Mouse (Mus musculus): ENCODE measurements around the gene C6. TPM values are rescaled to one million over a fixed set of nuclear protein-coding genes. Genes with fewer than 3 reads are reported as not detected.

C6 gene
- polyA plus RNA-seq, 1 experiment from 2014 or later: not detected

Other genes with a start within 250 kb of the C6 start
- not detected in 2 replicates for gene Mroh2b, start 171.6 kb downstream of the C6 start, polyA plus RNA-seq (2014; fragmentation: Nextera tagmentation; extraction: Ambion mirVana)

Measured in heart, embryonic 11.5 days (tissue).